Mouse (Mus musculus) C2C12 (cell line): ENCODE results near the gene Maneal. TPM values are rescaled to one million over a fixed set of nuclear protein-coding genes. Genes with fewer than 3 reads are reported as not detected.

ENCODE experiments used
- H3K27me3 ChIP-seq: one replicate; pipeline ENCODE4 v1.6.1; 2011; ENCODE audit not compliant: control insufficient read depth, insufficient read depth, insufficient read length
- H3K36me3 ChIP-seq: one replicate; pipeline ENCODE4 v1.6.1; 2011; ENCODE audit not compliant: control insufficient read depth, insufficient read depth
- H3K4me3 ChIP-seq: one replicate; pipeline ENCODE4 v1.5.1; 2011; ENCODE audit warnings: mild to moderate bottlenecking, control low read depth; ENCODE audit not compliant: poor library complexity, insufficient read depth, severe bottlenecking
- H3K79me2 ChIP-seq: one replicate; pipeline ENCODE4 v1.6.1; 2011; ENCODE audit not compliant: control insufficient read depth, insufficient read depth
- H3K79me3 ChIP-seq: one replicate; pipeline ENCODE4 v1.6.1; 2011; ENCODE audit warnings: low read depth, control low read depth
- H3ac ChIP-seq: one replicate; pipeline ENCODE3; 2011; ENCODE audit warnings: low read depth; ENCODE audit not compliant: control insufficient read depth, insufficient read length
- CEBPB ChIP-seq: IDR thresholded peaks from one replicate; pipeline ENCODE4 v1.6.1; 2011; ENCODE audit warnings: low read depth, mild to moderate bottlenecking, control low read depth, moderate library complexity
- CTCF ChIP-seq: IDR thresholded peaks from one replicate; pipeline ENCODE4 v1.5.1; 2011; ENCODE audit not compliant: control insufficient read depth, insufficient read depth, insufficient read length
- FOSL1 ChIP-seq: IDR thresholded peaks from one replicate; pipeline ENCODE4 v1.8.0; 2011; ENCODE audit warnings: mild to moderate bottlenecking, low read length; ENCODE audit not compliant: poor library complexity, insufficient read depth, severe bottlenecking
- MAX ChIP-seq: IDR thresholded peaks from one replicate; pipeline ENCODE4 v1.6.1; 2011; ENCODE audit warnings: mild to moderate bottlenecking, control low read depth
- MYOD1 ChIP-seq: IDR thresholded peaks from one replicate; pipeline ENCODE4 v1.6.1; 2011; ENCODE audit warnings: low read depth; ENCODE audit not compliant: control insufficient read depth, insufficient read length
- MYOG ChIP-seq: IDR thresholded peaks from one replicate; pipeline ENCODE4 v1.6.1; 2011; ENCODE audit not compliant: control insufficient read depth, insufficient read length; ENCODE audit errors: extremely low read depth
- USF1 ChIP-seq: IDR thresholded peaks from one replicate; pipeline ENCODE4 v1.6.1; 2011; ENCODE audit warnings: low read depth, mild to moderate bottlenecking, control low read depth, moderate library complexity
- long read RNA-seq, 2 experiments: library from polyadenylated mRNA; unstranded; transcript quantifications; one replicate each; pipeline ENCODE4 v2.0.0; 2019 to 2020
- polyA plus RNA-seq: library from polyadenylated mRNA; unstranded; fragments of >200 nt; fragmentation: generic; extraction: Trizol; gene quantifications from one replicate; pipeline ENCODE4 v1.2.1, GENCODE M21; 2012; ENCODE audit warnings: missing spikeins

The Maneal gene
- polyA plus RNA-seq = 0.04 TPM
- long read RNA-seq, experiment 1 = 0 reads
- long read RNA-seq, experiment 2 = 0 reads

DNA sequence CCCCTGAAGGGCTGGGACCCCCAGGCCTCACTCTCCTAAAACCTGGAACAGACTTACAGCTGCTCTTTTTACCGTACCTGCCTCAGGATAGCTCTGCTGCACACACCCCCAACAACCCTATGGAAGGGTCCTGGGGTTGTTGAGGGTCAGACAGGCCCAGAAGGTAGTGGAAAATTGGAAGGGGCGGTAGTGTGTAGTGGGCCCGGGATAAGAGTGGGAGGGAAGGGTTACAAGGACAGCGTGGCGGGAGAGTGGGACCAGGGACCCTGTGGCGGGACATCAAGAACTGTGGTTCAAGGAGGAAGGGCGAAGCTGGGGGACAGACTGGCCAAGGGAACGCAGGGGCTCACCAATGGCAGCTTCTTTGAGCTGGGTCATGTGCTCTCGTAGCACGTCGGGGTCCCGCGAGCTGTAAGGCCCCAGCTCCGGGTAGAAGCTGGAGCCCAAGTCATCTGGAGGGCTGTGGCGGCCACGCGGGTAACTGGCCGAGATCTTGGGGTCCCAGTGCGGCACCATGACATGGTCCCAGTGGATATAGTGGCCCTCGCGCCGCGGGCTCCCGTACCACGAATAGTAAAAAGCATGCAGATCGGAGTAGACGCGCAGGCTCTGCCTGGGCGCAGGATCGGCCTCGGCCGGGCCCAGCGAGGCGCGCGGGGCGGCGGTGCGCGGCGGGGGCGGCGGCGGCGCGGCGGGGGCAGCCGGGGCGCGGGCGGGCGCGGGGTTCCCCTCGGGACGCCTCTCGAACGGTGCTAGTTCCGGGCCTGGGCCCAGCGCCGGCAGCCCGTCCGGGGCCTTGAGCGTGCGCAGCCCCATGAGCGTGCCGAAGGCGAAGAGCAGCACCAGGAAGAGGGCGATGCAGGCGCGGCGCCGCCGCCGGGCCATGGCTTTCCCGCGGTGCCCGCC is at the start of gene Maneal:
Gene Maneal, minus strand, starts transcription at position 889 of the 906 bp plus-strand sequence.
- TF ChIP-seq FOSL1 (no peak), CEBPB (no peak), CTCF (no peak)
- H3ac ChIP-seq = no peak within 1 kb of the TSS
- H3K79me2 ChIP-seq = no peaks in the 10 kb centered on the region
- H3K79me3 ChIP-seq = no peaks in the 10 kb centered on the region
- H3K36me3 ChIP-seq = no peaks in the 10 kb centered on the region
- no peak within 1 kb of the TSS for H3K4me3 ChIP-seq
- peaks cover 29% of the 10 kb centered on the region for H3K27me3 ChIP-seq

DNA sequence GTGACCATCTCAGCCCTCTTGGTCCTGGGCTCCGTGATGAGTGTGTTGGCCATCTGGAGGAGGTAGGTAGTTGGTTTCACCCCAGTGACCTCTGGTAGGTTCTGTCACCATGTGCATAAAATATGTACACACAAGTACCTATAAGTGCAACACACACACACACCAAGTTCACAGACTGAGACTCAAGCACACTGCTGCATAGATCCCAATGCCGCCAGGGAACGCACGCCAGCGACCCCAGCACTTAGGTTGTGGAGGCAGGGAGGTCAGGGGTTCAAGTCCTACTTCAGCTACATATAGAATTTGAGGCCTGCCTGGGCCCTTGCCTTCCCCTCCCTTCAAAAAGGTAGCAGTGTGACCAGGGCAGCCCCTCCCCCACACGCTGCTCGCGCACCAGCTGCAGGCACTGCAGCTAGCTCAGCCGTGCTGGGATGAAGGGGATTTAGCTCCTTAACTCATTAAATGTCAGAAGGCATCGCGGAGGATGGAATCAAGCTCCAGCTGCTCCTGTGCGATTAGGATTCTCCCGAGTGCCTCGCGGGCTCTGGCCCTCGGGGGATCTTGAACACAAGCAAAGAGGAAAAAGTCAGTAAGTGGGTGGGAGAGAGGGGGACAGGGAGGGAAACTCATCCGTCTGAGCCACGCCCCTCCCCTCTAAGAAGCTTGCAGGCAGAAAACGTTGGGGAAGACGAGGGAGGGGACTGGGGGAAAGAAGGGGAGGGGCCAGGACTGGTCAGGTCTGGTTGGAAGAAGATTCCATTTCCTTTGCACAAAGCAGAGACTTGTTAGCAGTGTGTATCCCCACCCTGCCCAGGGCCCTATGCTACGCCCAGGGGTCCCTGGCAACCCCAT is 44.2 kb upstream of the Maneal start:
- no peaks in the 10 kb centered on the region for H3K79me2 ChIP-seq
- TF ChIP-seq CEBPB (no peak), USF1 (no peak), MAX (no peak), CTCF (no peak), MYOG (no peak), FOSL1 (no peak), MYOD1 (no peak)
- no peak overlapping the region for H3ac ChIP-seq
- H3K79me3 ChIP-seq = no peaks in the 10 kb centered on the region
- no peak overlapping the region for H3K4me3 ChIP-seq
- no peaks in the 10 kb centered on the region for H3K36me3 ChIP-seq
- H3K27me3 ChIP-seq = peaks cover 32% of the 10 kb centered on the region

DNA sequence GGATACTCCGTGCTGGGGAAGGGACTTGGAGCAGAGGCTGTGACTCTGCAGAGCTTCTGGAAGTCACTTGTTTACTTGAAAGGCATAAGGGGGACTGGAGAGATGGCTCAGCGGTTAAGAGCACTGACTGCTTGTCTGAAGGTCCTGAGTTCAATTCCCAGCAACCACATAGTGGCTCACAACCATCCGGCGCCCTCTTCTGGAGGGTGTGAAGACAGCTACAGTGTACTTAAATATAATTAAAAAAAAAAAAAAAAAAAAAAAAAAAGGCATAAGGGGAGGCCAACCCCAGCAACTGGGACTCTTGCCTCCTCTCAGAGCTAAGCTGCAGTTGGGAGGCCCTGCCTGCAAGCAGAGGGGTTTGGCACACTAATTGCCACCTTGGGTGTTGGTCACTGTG is 43.4 kb upstream of the Maneal start:
- no peaks in the 10 kb centered on the region for H3K79me3 ChIP-seq

DNA sequence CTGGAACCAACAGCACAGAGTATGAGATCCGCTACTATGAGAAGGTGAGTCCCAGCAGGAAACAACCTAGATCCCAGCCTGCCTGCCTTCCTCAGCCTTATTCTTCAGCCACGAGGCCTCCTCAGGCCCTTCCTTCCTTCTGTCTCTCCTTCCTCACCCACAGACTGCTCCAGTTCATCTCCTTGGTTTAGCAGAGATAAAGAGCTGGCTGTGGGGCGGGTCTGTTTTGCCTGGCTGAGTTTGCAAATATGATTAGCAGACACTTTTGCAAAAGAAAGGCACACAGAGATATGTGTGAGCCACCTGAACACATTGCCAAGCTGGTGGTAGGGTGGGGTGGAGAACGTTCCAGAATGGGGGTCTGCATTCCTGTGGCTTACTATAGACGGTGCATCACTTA is 37.9 kb upstream of the Maneal start:
- no peak overlapping the region for H3ac ChIP-seq
- no peaks in the 10 kb centered on the region for H3K79me3 ChIP-seq
- H3K27me3 ChIP-seq = peaks cover 64% of the 10 kb centered on the region
- H3K36me3 ChIP-seq = no peaks in the 10 kb centered on the region
- TF ChIP-seq FOSL1 (no peak), CEBPB (no peak), MYOG (no peak), CTCF (no peak), MAX (no peak), MYOD1 (no peak), USF1 (no peak)
- no peaks in the 10 kb centered on the region for H3K79me2 ChIP-seq
- H3K4me3 ChIP-seq = no peak overlapping the region

More for the DNA sequence above, 43.4 kb upstream of the Maneal start:
- no peaks in the 10 kb centered on the region for H3K36me3 ChIP-seq
- no peak for TF ChIP-seq MAX
- TF ChIP-seq FOSL1 = no peak
- TF ChIP-seq CEBPB = no peak
- TF ChIP-seq MYOG = no peak
- TF ChIP-seq CTCF = no peak
- TF ChIP-seq USF1 = no peak
- no peak for TF ChIP-seq MYOD1
- no peak overlapping the region for H3ac ChIP-seq
- H3K4me3 ChIP-seq = no peak overlapping the region
- H3K79me2 ChIP-seq = no peaks in the 10 kb centered on the region
- peaks cover 32% of the 10 kb centered on the region for H3K27me3 ChIP-seq

DNA sequence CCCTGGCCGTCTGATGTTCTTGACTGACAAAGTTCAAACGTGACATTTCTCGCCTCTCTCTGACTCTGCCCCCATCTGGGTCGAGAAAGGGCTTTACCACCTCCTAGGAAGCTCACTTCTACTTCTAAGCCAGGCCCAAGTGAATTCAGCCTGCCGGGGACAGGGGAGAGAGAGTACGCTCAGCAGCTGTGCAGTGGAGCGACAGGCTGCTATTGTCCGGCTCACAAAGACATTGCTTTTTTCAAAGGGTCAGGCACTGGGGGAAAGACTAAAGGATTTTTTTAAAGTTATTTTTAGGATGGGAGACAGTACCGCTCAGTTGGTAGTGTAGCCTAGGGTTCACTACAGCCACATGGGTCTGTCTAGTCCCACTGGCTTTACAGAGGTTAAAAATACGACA is 36.5 kb upstream of the Maneal start:
- Histone ChIP-seq H3K27me3 (peaks cover 71% of the 10 kb centered on the region), H3K4me3 (no peak overlapping the region), H3K79me3 (no peaks in the 10 kb centered on the region), H3K79me2 (no peaks in the 10 kb centered on the region), H3ac (no peak overlapping the region), H3K36me3 (no peaks in the 10 kb centered on the region)
- TF ChIP-seq CEBPB (no peak), MYOG (no peak), MYOD1 (no peak), MAX (no peak), CTCF (no peak), FOSL1 (no peak), USF1 (no peak)
